Mouse (Mus musculus) lung, postnatal 25 days (tissue): ENCODE data around the gene Plxnb2.

Experiments
- DNase-seq: peaks from one replicate; pipeline ENCODE4 v3.0.0; 2022; ENCODE audit warnings: low spot score

The Plxnb2 gene

GRCm38 (mm10) chr15:89179630-89179964 is 991 bp downstream of the Plxnb2 start:
- DNase-seq, result no peak

GRCm38 (mm10) chr15:89178954-89179629 is 1.5 kb downstream of the Plxnb2 start:
- DNase-seq, result peak; percentile 87

GRCm38 (mm10) chr15:89178260-89178860 is 2.2 kb downstream of the Plxnb2 start:
- no peak for DNase-seq

GRCm38 (mm10) chr15:89177576-89178259 is 2.9 kb downstream of the Plxnb2 start:
- DNase-seq, result no peak

- DNase-seq, result peak; percentile 92
These were observed 3.5 kb downstream of the Plxnb2 start for GRCm38 (mm10) chr15:89177121-89177520.

- no peak for DNase-seq
These were observed 5.0 kb downstream of the Plxnb2 start for GRCm38 (mm10) chr15:89175411-89176155.

GRCm38 (mm10) chr15:89174889-89175339 is 5.7 kb downstream of the Plxnb2 start:
- DNase-seq, result no peak

GRCm38 (mm10) chr15:89173906-89174214 is 6.7 kb downstream of the Plxnb2 start:
- peak; percentile 75 for DNase-seq

- no peak for DNase-seq
These were observed 7.3 kb downstream of the Plxnb2 start for GRCm38 (mm10) chr15:89173024-89173905.

- DNase-seq, result no peak
These were observed 8.2 kb downstream of the Plxnb2 start for GRCm38 (mm10) chr15:89172276-89172935.

GRCm38 (mm10) chr15:89171526-89172051 is 9.0 kb downstream of the Plxnb2 start:
- no peak for DNase-seq

GRCm38 (mm10) chr15:89170102-89170501 is 10.5 kb downstream of the Plxnb2 start:
- peak; percentile 70 for DNase-seq

- DNase-seq, result peak; percentile 93
These were observed 11.2 kb downstream of the Plxnb2 start for GRCm38 (mm10) chr15:89169431-89169830.

- DNase-seq, result no peak
These were observed 11.7 kb downstream of the Plxnb2 start for GRCm38 (mm10) chr15:89168922-89169321.

- no peak for DNase-seq
These were observed 15.1 kb downstream of the Plxnb2 start for GRCm38 (mm10) chr15:89165478-89165877.

GRCm38 (mm10) chr15:89161397-89161796 is 19.2 kb downstream of the Plxnb2 start:
- peak; percentile 71 for DNase-seq

GRCm38 (mm10) chr15:89158516-89158915 is 22.1 kb downstream of the Plxnb2 start:
- no peak for DNase-seq

- peak; percentile 80 for DNase-seq
These were observed 22.6 kb downstream of the Plxnb2 start for GRCm38 (mm10) chr15:89157954-89158353.

GRCm38 (mm10) chr15:89152312-89152711 is 28.3 kb downstream of the Plxnb2 start:
- DNase-seq, result no peak

- DNase-seq, result no peak
These were observed 30.6 kb downstream of the Plxnb2 start for GRCm38 (mm10) chr15:89150041-89150390.
